Mouse (Mus musculus): ENCODE measurements at regions not wholly inside any gene's neighbourhood (a gene's known extent, or its start where the extent isn't known, plus 50 kb on each side); places are given as distances from the start of the nearest gene placed in this dataset.
"Not testable (repeated sequence)": the region's sequence is repeated elsewhere in the genome, so short reads cannot be mapped to it uniquely, and the experiment has no call there.

- DNase-seq (ENCODE audit: low spot score in 2 of 2): no peak
Observed at GRCm38 (mm10) chr4:124395966-124396395, 214.6 kb downstream of the 3100002H09Rik start.

GRCm38 (mm10) chr4:124395069-124395965 is 215.3 kb downstream of the 3100002H09Rik start:
- DNase-seq (ENCODE audit: low spot score in 2 of 2): no peak

- DNase-seq (ENCODE audit: low spot score in 2 of 2): no peak
Observed at GRCm38 (mm10) chr4:124393595-124393994, 217.0 kb downstream of the 3100002H09Rik start.

- DNase-seq (ENCODE audit: low spot score in 2 of 2): no peak
Observed at GRCm38 (mm10) chr4:124389067-124389466, 221.5 kb downstream of the 3100002H09Rik start.

GRCm38 (mm10) chr4:124385106-124386055 is 225.2 kb downstream of the 3100002H09Rik start:
- DNase-seq (ENCODE audit: low spot score in 2 of 2): no peak

- no peak for DNase-seq (ENCODE audit: low spot score in 2 of 2)
Observed at GRCm38 (mm10) chr4:124376504-124376903, 234.1 kb downstream of the 3100002H09Rik start.

- no peak for DNase-seq (ENCODE audit: low spot score in 2 of 2)
Observed at GRCm38 (mm10) chr4:124375581-124375980, 235.0 kb downstream of the 3100002H09Rik start.

GRCm38 (mm10) chr4:124368831-124369230 is 241.8 kb downstream of the 3100002H09Rik start:
- DNase-seq (ENCODE audit: low spot score in 2 of 2): no peak

GRCm38 (mm10) chr4:124368085-124368484 is 242.5 kb downstream of the 3100002H09Rik start:
- DNase-seq (ENCODE audit: low spot score in 2 of 2): no peak

- no peak for DNase-seq (ENCODE audit: low spot score in 2 of 2)
Observed at GRCm38 (mm10) chr4:124360578-124360908, 250.1 kb downstream of the 3100002H09Rik start.

GRCm38 (mm10) chr4:124359707-124360577 is 250.7 kb downstream of the 3100002H09Rik start:
- no peak for DNase-seq (ENCODE audit: low spot score in 2 of 2)

GRCm38 (mm10) chr4:124358456-124358855 is 252.1 kb downstream of the 3100002H09Rik start:
- DNase-seq (ENCODE audit: low spot score in 2 of 2): not testable (repeated sequence)

- DNase-seq (ENCODE audit: low spot score in 2 of 2): no peak
Observed at GRCm38 (mm10) chr4:124350361-124350760, 260.2 kb downstream of the 3100002H09Rik start.

GRCm38 (mm10) chr4:124349610-124350295 is 260.9 kb downstream of the 3100002H09Rik start:
- no peak for DNase-seq (ENCODE audit: low spot score in 2 of 2)

- no peak for DNase-seq (ENCODE audit: low spot score in 2 of 2)
Observed at GRCm38 (mm10) chr4:124349055-124349454, 261.5 kb downstream of the 3100002H09Rik start.

GRCm38 (mm10) chr4:124340073-124340472 is 270.5 kb downstream of the 3100002H09Rik start:
- DNase-seq (ENCODE audit: low spot score in 2 of 2): no peak

GRCm38 (mm10) chr4:124335726-124336125 is 274.9 kb downstream of the 3100002H09Rik start:
- DNase-seq (ENCODE audit: low spot score in 2 of 2): no peak

- no peak for DNase-seq (ENCODE audit: low spot score in 2 of 2)
Observed at GRCm38 (mm10) chr4:124332974-124333373, 277.6 kb downstream of the 3100002H09Rik start.

GRCm38 (mm10) chr4:124332416-124332815 is 278.2 kb downstream of the 3100002H09Rik start:
- DNase-seq (ENCODE audit: low spot score in 2 of 2): no peak

- DNase-seq (ENCODE audit: low spot score in 2 of 2): no peak
Observed at GRCm38 (mm10) chr4:124329107-124329771, 281.4 kb downstream of the 3100002H09Rik start.
